Mouse (Mus musculus): Measurements from ENCODE around the gene Trim17. TPM values are rescaled to one million over a fixed set of nuclear protein-coding genes. Genes with fewer than 3 reads are reported as not detected.
A peak's percentile ranks its signal among the peaks of the same experiment; 100 is the strongest.
"Not testable (repeated sequence)": the region's sequence is repeated elsewhere in the genome, so short reads cannot be mapped to it uniquely, and the experiment has no call there.

Gene Trim17
- polyA plus RNA-seq, 1 experiment from 2014 or later = 0.60 TPM

DNA sequence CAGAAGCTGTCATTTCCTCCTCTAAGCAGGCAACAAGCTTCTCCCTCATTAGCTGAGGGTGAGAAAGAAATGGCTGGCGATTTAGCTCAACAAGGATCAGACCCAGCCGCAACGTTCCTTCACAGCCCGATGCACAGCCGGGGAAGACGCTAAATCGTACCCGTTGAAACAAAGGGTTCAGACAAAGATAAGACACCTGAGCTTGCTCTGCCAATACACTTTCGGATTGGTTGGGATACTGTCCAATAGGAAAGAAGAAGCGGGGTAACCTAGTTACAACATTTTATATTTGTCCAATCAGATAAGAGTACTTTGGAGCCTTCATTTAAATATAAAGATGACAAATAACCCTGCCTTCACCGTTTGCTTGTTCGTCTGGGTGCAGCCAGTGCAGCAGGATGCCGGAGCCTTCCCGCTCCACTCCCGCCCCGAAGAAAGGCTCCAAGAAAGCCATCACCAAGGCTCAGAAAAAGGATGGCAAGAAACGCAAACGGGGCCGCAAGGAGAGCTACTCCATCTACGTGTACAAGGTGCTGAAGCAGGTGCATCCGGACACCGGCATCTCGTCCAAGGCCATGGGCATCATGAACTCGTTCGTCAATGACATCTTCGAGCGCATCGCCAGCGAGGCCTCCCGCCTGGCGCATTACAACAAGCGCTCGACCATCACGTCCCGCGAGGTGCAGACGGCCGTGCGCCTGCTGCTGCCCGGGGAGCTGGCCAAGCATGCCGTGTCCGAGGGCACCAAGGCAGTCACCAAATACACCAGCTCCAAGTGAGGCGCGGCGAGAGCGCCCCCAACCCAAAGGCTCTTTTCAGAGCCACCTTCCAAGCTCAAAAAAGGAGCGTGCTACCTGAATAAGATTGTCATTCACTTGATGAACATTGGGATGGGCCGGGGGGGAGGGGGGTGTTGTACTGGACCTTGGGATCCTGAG lies 5.7 kb upstream of the Trim17 start, which contains the start of gene Hist3h2ba:
Hist3h2ba (plus strand) TSS at position 379 of the 938 bp plus-strand sequence.
- Histone ChIP-seq H3K9ac (peak within 1 kb of the TSS; percentile 29; the same call in 1 of the 2 replicates), H3K36me3 (no peaks in the 10 kb centered on the region), H3K27ac (peak within 1 kb of the TSS; percentile 88), H3K4me1 (peaks cover 22% of the 10 kb centered on the region), H3K4me2 (peak within 1 kb of the TSS; percentile 69), H3K9me3 (no peaks in the 10 kb centered on the region), H3K4me3 (peak within 1 kb of the TSS; percentile 45), H3K27me3 (peaks cover 11% of the 10 kb centered on the region)
- peak; percentile 84 for ATAC-seq (ENCODE audit: insufficient number of reproducible peaks, low FRiP score, low TSS enrichment, low read depth)
- WGBS = under 1% methylated on average over 48 of the region's 48 CpGs

DNA sequence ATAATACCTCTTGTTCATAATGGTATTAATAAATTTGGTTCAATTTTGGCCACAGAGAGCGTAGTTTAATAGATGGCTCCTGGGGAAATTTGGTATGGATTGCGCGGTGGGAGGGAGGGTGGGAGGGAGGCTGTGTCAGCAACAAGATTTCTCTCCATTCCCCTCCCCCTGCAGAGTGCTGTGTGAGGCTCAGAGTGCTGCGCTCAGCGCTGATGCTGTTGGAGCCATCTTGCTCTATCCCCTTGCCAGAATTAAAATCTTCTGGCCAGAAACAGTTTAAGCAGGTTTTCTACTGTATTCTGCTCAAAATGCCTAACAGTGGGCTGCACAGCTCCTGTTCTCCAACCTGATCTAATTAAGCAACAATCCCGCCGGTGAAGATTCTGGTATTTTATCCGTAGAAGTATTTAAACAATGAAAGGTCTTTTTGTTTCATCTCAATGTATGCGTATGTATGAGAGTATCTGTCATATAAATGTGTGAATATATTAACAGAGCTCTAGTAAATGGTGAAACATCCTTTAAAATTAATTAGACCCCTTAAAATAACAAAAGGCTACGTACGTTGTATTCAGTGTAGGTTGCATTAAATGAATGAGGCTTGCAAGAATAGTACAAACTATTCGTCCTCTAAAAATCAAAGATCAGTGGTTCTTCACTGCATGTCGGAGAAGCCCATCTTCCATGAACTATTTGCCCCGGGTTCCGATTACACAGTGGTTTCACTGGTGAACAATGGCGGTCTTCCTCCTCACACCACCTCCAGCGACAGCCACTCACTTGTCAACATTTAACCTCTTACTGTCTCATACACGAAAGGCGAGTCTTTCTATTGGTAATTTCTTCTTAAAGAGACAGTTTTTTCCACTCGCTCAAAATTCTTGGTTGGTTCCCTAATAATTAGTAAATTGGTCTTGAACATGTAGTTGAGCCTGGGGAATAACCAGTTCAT lies 4.7 kb upstream of the Trim17 start:
- Histone ChIP-seq H3K9me3 (no peaks in the 10 kb centered on the region), H3K4me3 (peak overlapping the region; percentile 45), H3K4me1 (peaks cover 23% of the 10 kb centered on the region), H3K27ac (peak overlapping the region; percentile 86), H3K27me3 (peaks cover 7% of the 10 kb centered on the region; the same call in 1 of the 2 replicates), H3K4me2 (peak overlapping the region; percentile 69), H3K9ac (0 out of 2 replicates have a peak overlapping the region, but pooled peaks have one; percentile 29), H3K36me3 (no peaks in the 10 kb centered on the region)
- WGBS = 10% methylated on average over 20 of the region's 20 CpGs
- ATAC-seq (ENCODE audit: insufficient number of reproducible peaks, low FRiP score, low TSS enrichment, low read depth) = no peak

DNA sequence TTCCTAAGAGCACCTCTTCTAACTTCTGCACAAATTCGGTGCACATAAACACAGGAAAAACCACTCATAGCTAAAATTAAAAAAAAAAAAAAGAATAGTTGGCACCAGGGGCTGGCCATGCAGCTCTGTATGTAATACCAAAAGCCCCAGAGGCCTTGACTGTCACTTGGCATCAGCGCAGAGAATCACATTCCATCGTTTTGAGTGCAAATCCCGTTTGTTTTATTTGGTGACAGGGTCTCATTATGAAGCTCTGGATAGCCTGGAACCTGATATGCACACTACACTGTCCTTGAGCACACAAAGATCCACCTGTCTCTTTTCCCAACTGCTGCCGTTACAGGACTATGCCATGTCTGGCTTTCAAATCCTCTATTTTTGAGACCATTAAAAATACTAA lies 3.3 kb upstream of the Trim17 start:
- H3K27ac ChIP-seq = no peak overlapping the region
- H3K4me2 ChIP-seq = no peak overlapping the region
- peaks cover 25% of the 10 kb centered on the region for H3K4me1 ChIP-seq
- no peak for ATAC-seq (ENCODE audit: insufficient number of reproducible peaks, low FRiP score, low TSS enrichment, low read depth)
- 66% methylated on average over 5 of the region's 5 CpGs for WGBS
- H3K9me3 ChIP-seq = no peaks in the 10 kb centered on the region
- peaks cover 7% of the 10 kb centered on the region; the same call in 1 of the 2 replicates for H3K27me3 ChIP-seq
- H3K36me3 ChIP-seq = no peaks in the 10 kb centered on the region
- H3K9ac ChIP-seq = no peak overlapping the region
- H3K4me3 ChIP-seq = no peak overlapping the region

DNA sequence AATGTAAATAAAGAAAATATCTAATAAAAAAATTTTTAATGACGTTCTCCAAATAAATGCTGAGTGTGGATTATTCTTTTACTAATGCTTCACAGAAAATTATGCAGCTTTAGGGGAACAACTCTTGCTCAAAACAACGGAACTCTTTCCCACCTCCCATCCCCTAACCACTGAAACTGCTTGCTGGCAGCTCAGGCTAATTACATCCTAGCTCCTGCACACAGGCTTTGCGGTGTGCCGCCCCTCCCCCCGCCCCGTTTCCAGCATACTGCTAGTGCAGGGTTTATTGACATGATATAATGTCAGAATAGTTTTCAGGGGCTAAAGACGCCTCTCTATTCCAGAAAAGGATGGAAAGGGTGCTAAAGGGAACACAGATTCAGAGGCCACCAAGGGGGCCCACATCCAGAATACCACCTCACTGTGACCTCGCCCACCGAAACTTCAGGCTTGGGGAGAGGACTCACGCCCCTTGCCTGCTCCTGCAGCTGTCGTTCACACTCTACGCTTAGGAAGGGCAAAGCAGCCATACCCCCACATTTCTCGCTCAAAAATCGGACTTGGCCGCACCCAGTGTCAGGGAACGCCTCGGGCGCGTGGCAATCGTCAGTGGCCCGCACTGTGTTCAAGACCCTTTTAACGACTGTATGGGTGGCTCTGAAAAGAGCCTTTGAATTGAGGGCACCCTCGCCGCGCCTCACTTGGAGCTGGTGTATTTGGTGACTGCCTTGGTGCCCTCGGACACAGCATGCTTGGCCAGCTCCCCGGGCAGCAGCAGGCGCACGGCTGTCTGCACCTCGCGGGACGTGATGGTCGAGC lies 925 bp upstream of the Trim17 start:
- Histone ChIP-seq H3K4me1 (peaks cover 32% of the 10 kb centered on the region), H3K4me3 (peak overlapping the region; percentile 74), H3K27ac (peak overlapping the region; percentile 98), H3K9ac (peak overlapping the region; percentile 40), H3K9me3 (no peaks in the 10 kb centered on the region), H3K4me2 (peak overlapping the region; percentile 91), H3K27me3 (0 out of 2 replicates have a peak, but pooled peaks cover 7% of the 10 kb centered on the region), H3K36me3 (peaks cover 10% of the 10 kb centered on the region)
- ATAC-seq (ENCODE audit: insufficient number of reproducible peaks, low FRiP score, low TSS enrichment, low read depth) = no peak
- 1% methylated on average over 33 of the region's 33 CpGs for WGBS

DNA sequence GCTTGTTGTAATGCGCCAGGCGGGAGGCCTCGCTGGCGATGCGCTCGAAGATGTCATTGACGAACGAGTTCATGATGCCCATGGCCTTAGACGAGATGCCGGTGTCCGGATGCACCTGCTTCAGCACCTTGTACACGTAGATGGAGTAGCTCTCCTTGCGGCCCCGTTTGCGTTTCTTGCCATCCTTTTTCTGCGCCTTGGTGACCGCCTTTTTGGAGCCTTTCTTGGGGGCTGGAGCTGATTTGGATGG lies 390 bp upstream of the Trim17 start:
- ATAC-seq (ENCODE audit: insufficient number of reproducible peaks, low FRiP score, low TSS enrichment, low read depth); H3K27me3 ChIP-seq; H3K36me3 ChIP-seq; H3K9me3 ChIP-seq: not testable (repeated sequence)
- Histone ChIP-seq H3K27ac (peak overlapping the region; percentile 98), H3K4me1 (peaks cover 31% of the 10 kb centered on the region), H3K4me3 (peak overlapping the region; percentile 74), H3K4me2 (peak overlapping the region; percentile 91), H3K9ac (peak overlapping the region; percentile 40)
- WGBS = 0% methylated on average over 17 of the region's 17 CpGs

DNA sequence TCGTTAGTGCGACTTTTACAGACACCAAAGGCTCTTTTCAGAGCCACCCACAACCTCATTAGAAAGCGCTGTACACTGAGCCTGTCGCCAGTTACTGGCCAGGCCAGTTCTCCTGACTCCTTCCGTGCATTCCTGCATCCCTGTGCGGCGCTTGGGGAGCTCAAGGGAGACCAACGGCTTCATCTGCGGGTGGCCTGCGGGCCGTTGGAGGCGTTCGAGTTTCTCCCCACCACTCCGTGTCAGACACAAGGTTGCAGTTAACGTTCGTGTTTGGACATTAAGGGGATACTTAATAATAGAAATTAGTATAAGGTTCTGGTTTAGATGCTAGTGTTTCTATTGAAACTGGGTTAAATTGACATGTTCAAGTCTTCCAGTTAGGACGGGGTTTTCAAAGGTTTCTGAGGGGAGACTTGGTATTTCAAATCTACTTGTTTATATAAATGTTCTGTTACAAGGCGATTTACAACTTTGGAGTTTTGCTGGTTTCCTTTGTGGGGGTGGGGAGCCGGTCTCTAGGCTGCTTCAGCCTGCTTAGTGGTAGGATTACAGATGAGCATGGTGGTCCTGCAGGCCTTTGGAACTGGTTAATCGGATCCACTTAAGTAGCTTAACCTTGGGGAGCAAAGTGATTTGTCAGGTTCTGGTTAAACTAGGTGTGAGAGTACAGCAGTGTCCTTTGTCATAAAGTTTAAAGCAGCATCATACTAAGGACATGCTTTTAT lies 820 bp downstream of the Trim17 start:
- no peak for ATAC-seq (ENCODE audit: insufficient number of reproducible peaks, low FRiP score, low TSS enrichment, low read depth)
- no peaks in the 10 kb centered on the region for H3K9me3 ChIP-seq
- peak overlapping the region; percentile 81 for H3K9ac ChIP-seq
- peaks cover 10% of the 10 kb centered on the region for H3K36me3 ChIP-seq
- WGBS = 1% methylated on average over 20 of the region's 20 CpGs
- H3K4me2 ChIP-seq = peak overlapping the region; percentile 54
- H3K27ac ChIP-seq = peak overlapping the region; percentile 98
- H3K4me3 ChIP-seq = peak overlapping the region; percentile 74
- H3K4me1 ChIP-seq = peaks cover 35% of the 10 kb centered on the region
- 0 out of 2 replicates have a peak, but pooled peaks cover 7% of the 10 kb centered on the region for H3K27me3 ChIP-seq

DNA sequence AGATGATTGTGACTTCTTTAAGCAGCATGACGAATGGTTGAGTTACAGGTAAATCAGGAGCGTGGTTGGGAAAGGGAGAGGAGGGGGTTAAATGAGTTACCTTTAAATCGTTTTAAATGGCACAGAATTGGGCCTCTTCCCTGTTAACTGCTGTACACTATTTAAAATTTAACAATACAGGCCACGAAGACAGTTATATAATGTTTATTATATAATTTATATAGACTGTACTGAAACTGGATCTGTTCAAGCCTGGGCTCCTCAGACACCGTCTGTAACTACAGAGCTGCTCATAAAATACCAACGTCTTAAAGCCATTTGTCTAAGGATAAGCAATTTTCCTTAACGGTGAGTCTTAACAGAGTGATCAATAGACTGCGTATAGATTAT lies 1.4 kb downstream of the Trim17 start:
- no peaks in the 10 kb centered on the region for H3K9me3 ChIP-seq
- peaks cover 35% of the 10 kb centered on the region for H3K4me1 ChIP-seq
- H3K9ac ChIP-seq = peak overlapping the region; percentile 81
- no peak for ATAC-seq (ENCODE audit: insufficient number of reproducible peaks, low FRiP score, low TSS enrichment, low read depth)
- H3K4me2 ChIP-seq = peak overlapping the region; percentile 54
- whole genome bisulfite sequencing = 12% methylated on average over 8 of the region's 8 CpGs
- H3K27ac ChIP-seq = peak overlapping the region; percentile 98
- H3K36me3 ChIP-seq = peaks cover 10% of the 10 kb centered on the region
- H3K4me3 ChIP-seq = peak overlapping the region; percentile 74
- 0 out of 2 replicates have a peak, but pooled peaks cover 4% of the 10 kb centered on the region for H3K27me3 ChIP-seq

DNA sequence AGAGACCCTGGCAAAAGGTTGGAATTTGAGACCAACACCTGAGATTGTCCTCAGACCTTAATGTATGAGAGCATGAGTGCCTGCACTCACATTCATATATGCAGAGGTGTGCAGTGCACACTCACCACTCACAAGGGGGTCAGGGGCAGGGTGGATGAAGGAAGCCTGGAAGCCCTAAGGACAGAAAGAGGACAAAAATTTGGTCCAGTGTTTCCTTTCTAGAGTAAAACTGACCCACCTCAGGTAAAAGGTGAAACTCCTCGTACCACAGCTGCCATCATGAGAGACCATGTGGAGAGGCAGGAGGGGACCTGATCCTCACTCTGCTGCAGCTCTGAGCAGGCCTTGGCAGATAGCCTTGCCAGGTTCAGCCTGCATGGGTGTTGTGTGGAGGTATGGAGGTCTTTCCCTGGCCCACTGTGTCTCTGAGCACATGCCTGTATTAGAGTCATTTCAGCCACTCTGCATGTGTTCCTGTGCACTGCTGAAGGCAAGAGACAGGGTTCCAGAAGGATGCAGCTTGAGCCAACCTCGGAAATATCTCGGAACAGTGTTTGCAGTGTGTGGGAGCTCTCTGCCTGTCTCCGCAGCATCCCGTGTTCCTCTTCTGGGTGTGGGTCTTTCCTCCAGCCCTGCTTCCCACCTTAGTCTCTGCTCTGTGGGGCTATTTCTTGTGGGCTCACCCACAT lies 2.9 kb downstream of the Trim17 start:
- Histone ChIP-seq H3K4me3 (0 out of 2 replicates have a peak overlapping the region, but pooled peaks have one; percentile 3), H3K4me2 (peak overlapping the region; percentile 54; the same call in 1 of the 2 replicates), H3K36me3 (peaks cover 10% of the 10 kb centered on the region), H3K27me3 (peaks cover 14% of the 10 kb centered on the region), H3K27ac (no peak overlapping the region), H3K9me3 (no peaks in the 10 kb centered on the region), H3K4me1 (peaks cover 35% of the 10 kb centered on the region), H3K9ac (no peak overlapping the region)
- WGBS = 91% methylated on average over 5 of the region's 5 CpGs
- ATAC-seq (ENCODE audit: insufficient number of reproducible peaks, low FRiP score, low TSS enrichment, low read depth) = no peak

DNA sequence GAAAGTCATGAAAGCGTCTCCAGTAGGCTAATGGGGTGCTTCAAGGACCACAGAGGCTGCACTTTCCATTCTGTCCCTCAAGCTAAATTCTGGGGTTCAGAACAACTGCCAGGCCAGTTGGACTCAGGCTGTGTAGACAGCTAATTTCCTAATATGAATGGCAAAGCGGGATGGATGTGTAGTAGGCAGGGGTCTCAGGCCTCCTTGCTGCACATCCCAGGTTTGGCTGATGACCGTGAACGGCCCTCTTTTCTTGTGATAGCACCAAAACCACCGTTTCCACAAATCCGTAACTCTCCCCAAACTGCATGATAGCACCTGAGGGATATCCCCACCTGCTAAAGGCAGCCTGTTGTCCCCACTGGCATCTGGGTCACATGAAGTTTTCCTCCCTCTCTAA lies 4.1 kb downstream of the Trim17 start:
- no peak for ATAC-seq (ENCODE audit: insufficient number of reproducible peaks, low FRiP score, low TSS enrichment, low read depth)
- 88% methylated on average over 6 of the region's 6 CpGs for WGBS
- H3K4me2 ChIP-seq = no peak overlapping the region
- no peak overlapping the region for H3K4me3 ChIP-seq
- H3K9me3 ChIP-seq = no peaks in the 10 kb centered on the region
- no peak overlapping the region for H3K27ac ChIP-seq
- H3K36me3 ChIP-seq = peaks cover 10% of the 10 kb centered on the region
- H3K27me3 ChIP-seq = peaks cover 23% of the 10 kb centered on the region
- peaks cover 30% of the 10 kb centered on the region for H3K4me1 ChIP-seq
- no peak overlapping the region for H3K9ac ChIP-seq

DNA sequence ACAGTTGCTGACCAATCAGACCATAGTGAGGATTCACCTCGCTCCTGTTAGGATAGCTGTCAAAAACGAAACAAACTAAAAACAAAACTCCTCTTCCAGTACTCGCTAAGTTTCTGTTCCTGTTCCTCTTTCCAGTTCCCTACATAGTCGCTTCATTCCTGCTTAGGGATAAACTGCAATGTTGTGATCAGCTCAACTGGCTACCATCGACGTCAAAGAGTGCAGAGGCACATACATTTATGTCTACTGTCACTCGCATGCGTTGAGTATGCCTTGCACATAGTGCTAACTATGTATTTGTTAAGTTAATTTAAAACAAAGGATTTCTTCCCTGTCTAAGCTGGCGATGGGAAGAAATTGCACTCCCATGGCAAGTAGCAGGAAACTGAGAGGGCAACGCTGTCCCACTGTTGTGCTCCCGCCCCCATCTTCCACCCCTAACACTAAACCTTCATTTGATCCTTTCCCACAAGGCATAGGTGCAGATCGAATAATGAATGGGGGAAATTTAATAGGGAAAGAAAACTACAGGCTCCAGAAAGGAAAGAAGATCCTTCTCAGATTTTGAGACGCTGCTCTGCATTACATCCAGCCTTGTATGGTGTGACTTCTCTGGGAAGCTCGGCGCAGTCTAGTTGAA lies 4.8 kb downstream of the Trim17 start:
- peaks cover 30% of the 10 kb centered on the region for H3K27me3 ChIP-seq
- peak overlapping the region; percentile 89 for H3K4me2 ChIP-seq
- peaks cover 10% of the 10 kb centered on the region for H3K36me3 ChIP-seq
- H3K4me1 ChIP-seq = peaks cover 26% of the 10 kb centered on the region
- 36% methylated on average over 15 of the region's 15 CpGs for WGBS
- no peaks in the 10 kb centered on the region for H3K9me3 ChIP-seq
- no peak overlapping the region for H3K27ac ChIP-seq
- no peak for ATAC-seq (ENCODE audit: insufficient number of reproducible peaks, low FRiP score, low TSS enrichment, low read depth)
- H3K9ac ChIP-seq = peak overlapping the region; percentile 26; the same call in 1 of the 2 replicates
- H3K4me3 ChIP-seq = peak overlapping the region; percentile 49
